ENCODE assay signal across 8 mouse cellular contexts in genomic region chr2:170508821-170509220, GRCm38 (mm10). TPM values are rescaled to one million over a fixed set of nuclear protein-coding genes. Genes with fewer than 3 reads are reported as not detected.
DNase-seq lines count a peak whose midpoint lies in the region; ATAC-seq and TF ChIP-seq lines count a peak whose summit lies in the region.

No protein-coding gene starts in this region.

- H3K4me1 ChIP-seq in intestine, postnatal 0 days (replicated peaks; ENCODE audit: control insufficient read depth, insufficient read depth, low read length), result no peaks in the 10 kb centered on the region
- H3K4me1 ChIP-seq in midbrain, embryonic 10.5 days, result peaks cover 32% of the 10 kb centered on the region

- ATAC-seq in granulocyte monocyte progenitor cell, adult 5-6 weeks (replicated peaks; ENCODE audit: poor library complexity, severe bottlenecking), result peak; percentile 59
- peak; percentile 39 for ATAC-seq in intestine, postnatal 0 days

- peak; percentile 98 for TF ChIP-seq CTCF in intestine, postnatal 0 days (IDR thresholded peaks at IDR 0.05; ENCODE audit: low read depth)

- DNase-seq in adrenal gland, adult 8-10 months, result peak; percentile 77
- DNase-seq in embryo, embryonic 9.5 days (ENCODE audit: extremely low spot score), result peak; percentile 86
- DNase-seq in left cerebral cortex, postnatal 36 days (ENCODE audit: low spot score in 2 of 2), result peak; percentile 84 to 86
- peak; percentile 90 for DNase-seq in midbrain, embryonic 10.5 days (ENCODE audit: low spot score)
- DNase-seq in right cerebral cortex, postnatal 36 days (ENCODE audit: low spot score in 2 of 2), result peak; percentile 82 to 86
- DNase-seq in urinary bladder, postnatal 4 days (ENCODE audit: low spot score in 2 of 2), result peak; percentile 73 to 91

- 3% methylated on average over 12 of the region's 12 CpGs for WGBS in intestine, postnatal 0 days
- 3% methylated on average over 12 of the region's 12 CpGs for WGBS in midbrain, embryonic 10.5 days

- peak overlapping the region; percentile 61 for H3K4me2 ChIP-seq in intestine, postnatal 0 days (replicated peaks; ENCODE audit: low read depth)

- H3K36me3 ChIP-seq in intestine, postnatal 0 days (ENCODE audit: control insufficient read depth, insufficient read depth), result no peaks in the 10 kb centered on the region
- peaks cover 3% of the 10 kb centered on the region; the same call in 1 of the 2 replicates for H3K36me3 ChIP-seq in midbrain, embryonic 10.5 days

- intact Hi-C loops in left cerebral cortex, postnatal 36 days (cut with DNase I), result loop anchor here (2.0 kb wide), 1 partner anchor 154 kb away; no protein-coding TSS in a partner anchor

- 0 out of 2 replicates have a peak, but pooled peaks cover 3% of the 10 kb centered on the region for H3K27me3 ChIP-seq in intestine, postnatal 0 days (replicated peaks; ENCODE audit: control insufficient read depth, insufficient read depth, low read length)
- H3K27me3 ChIP-seq in midbrain, embryonic 10.5 days (ENCODE audit: low read depth, poor library complexity, severe bottlenecking), result peaks cover 4% of the 10 kb centered on the region; the same call in 1 of the 2 replicates

- H3K9me3 ChIP-seq in intestine, postnatal 0 days (ENCODE audit: control insufficient read depth), result no peaks in the 10 kb centered on the region
- no peaks in the 10 kb centered on the region for H3K9me3 ChIP-seq in midbrain, embryonic 10.5 days (replicated peaks)

- no peak overlapping the region for H3K9ac ChIP-seq in intestine, postnatal 0 days (ENCODE audit: low read depth, low read length)

- peak overlapping the region; percentile 26 for H3K4me3 ChIP-seq in intestine, postnatal 0 days (ENCODE audit: low read depth, low read length)
- H3K4me3 ChIP-seq in midbrain, embryonic 10.5 days, result peak overlapping the region; percentile 46

- no peak overlapping the region for H3K27ac ChIP-seq in intestine, postnatal 0 days (ENCODE audit: low read depth, low read length)
- no peak overlapping the region for H3K27ac ChIP-seq in midbrain, embryonic 10.5 days (replicated peaks)

RNA-seq across cellular contexts. Expression of gene Cyp24a1, which starts 11.9 kb away (rescaled TPM):
- total RNA-seq in adrenal gland, adult 8-10 months (2022), result not detected
- total RNA-seq in granulocyte monocyte progenitor cell, adult 5-6 weeks (2014; fragmentation: Nextera tagmentation), result not detected in 2 replicates
- not detected in 2 replicates for total RNA-seq in granulocyte monocyte progenitor cell, adult 5-6 weeks (2017)
- polyA plus RNA-seq in intestine, postnatal 0 days (2015; fragmentation: Nextera tagmentation; extraction: Ambion mirVana), result not detected in 2 replicates
- not detected for total RNA-seq in left cerebral cortex, postnatal 36 days (2021)
- not detected in 2 replicates for polyA plus RNA-seq in midbrain, embryonic 10.5 days (2016; fragmentation: Nextera tagmentation; extraction: Ambion mirVana)

RNA-seq across cellular contexts. Expression of gene Pfdn4, which starts 12.6 kb away (rescaled TPM):
- 10 to 100 TPM; 12.5 to 19.9 (median 17.5) TPM for total RNA-seq in adrenal gland, adult 8-10 months (2022)
- 52.7 and 59.1 TPM in 2 replicates for total RNA-seq in granulocyte monocyte progenitor cell, adult 5-6 weeks (2014; fragmentation: Nextera tagmentation)
- 58.7 and 82.4 TPM in 2 replicates for total RNA-seq in granulocyte monocyte progenitor cell, adult 5-6 weeks (2017)
- polyA plus RNA-seq in intestine, postnatal 0 days (2015; fragmentation: Nextera tagmentation; extraction: Ambion mirVana), result 54.6 and 58.3 TPM in 2 replicates
- 10 to 100 TPM; 29.4 to 31.9 TPM for total RNA-seq in left cerebral cortex, postnatal 36 days (2021)
- polyA plus RNA-seq in midbrain, embryonic 10.5 days (2016; fragmentation: Nextera tagmentation; extraction: Ambion mirVana), result 97.8 and 106 TPM in 2 replicates
